Mouse (Mus musculus) testis, postnatal 14 days (tissue): Measurements from ENCODE around the gene Sipa1l2.

Experiments used
- DNase-seq: peaks from one replicate; pipeline ENCODE4 v3.0.0; 2021; ENCODE audit warnings: low spot score

Gene Sipa1l2

GRCm38 (mm10) chr8:125569533-125570365 is at the start of gene Sipa1l2:
Sipa1l2 (minus strand) TSS chr8:125569808.
- peak; percentile 98 for DNase-seq

GRCm38 (mm10) chr8:125618543-125619335 is 49.1 kb upstream of the Sipa1l2 start:
- no peak for DNase-seq

- no peak for DNase-seq
Observed at GRCm38 (mm10) chr8:125616935-125617334, 47.3 kb upstream of the Sipa1l2 start.

GRCm38 (mm10) chr8:125616039-125616438 is 46.4 kb upstream of the Sipa1l2 start:
- no peak for DNase-seq

- no peak for DNase-seq
Observed at GRCm38 (mm10) chr8:125613552-125613951, 43.9 kb upstream of the Sipa1l2 start.

GRCm38 (mm10) chr8:125611799-125612560 is 42.4 kb upstream of the Sipa1l2 start:
- DNase-seq, result no peak

GRCm38 (mm10) chr8:125611024-125611798 is 41.6 kb upstream of the Sipa1l2 start:
- no peak for DNase-seq

GRCm38 (mm10) chr8:125609737-125610136 is 40.1 kb upstream of the Sipa1l2 start:
- no peak for DNase-seq

GRCm38 (mm10) chr8:125607714-125608223 is 38.2 kb upstream of the Sipa1l2 start:
- DNase-seq, result no peak

GRCm38 (mm10) chr8:125606937-125607336 is 37.3 kb upstream of the Sipa1l2 start:
- DNase-seq, result no peak

GRCm38 (mm10) chr8:125604817-125605512 is 35.4 kb upstream of the Sipa1l2 start:
- DNase-seq, result no peak

GRCm38 (mm10) chr8:125604213-125604816 is 34.7 kb upstream of the Sipa1l2 start:
- no peak for DNase-seq

GRCm38 (mm10) chr8:125603312-125603840 is 33.8 kb upstream of the Sipa1l2 start:
- DNase-seq, result no peak

- no peak for DNase-seq
Observed at GRCm38 (mm10) chr8:125600033-125600686, 30.6 kb upstream of the Sipa1l2 start.

GRCm38 (mm10) chr8:125595571-125596508 is 26.2 kb upstream of the Sipa1l2 start:
- no peak for DNase-seq

- no peak for DNase-seq
Observed at GRCm38 (mm10) chr8:125590363-125590762, 20.8 kb upstream of the Sipa1l2 start.

- DNase-seq, result no peak
Observed at GRCm38 (mm10) chr8:125586587-125586986, 17.0 kb upstream of the Sipa1l2 start.

- no peak for DNase-seq
Observed at GRCm38 (mm10) chr8:125584276-125584675, 14.7 kb upstream of the Sipa1l2 start.
